Mouse (Mus musculus) left cerebral cortex, postnatal 25 days (tissue): ENCODE results near the gene Vmn2r107. TPM values are rescaled to one million over a fixed set of nuclear protein-coding genes. Genes with fewer than 3 reads are reported as not detected.

ENCODE experiments used
- DNase-seq, 2 experiments: peaks; one replicate each; pipeline ENCODE4 v3.0.0; 2022; ENCODE audit warnings: low spot score in 2 of 2, mixed read lengths in 1 of 2
- intact Hi-C: fragments of 180-260 bp; cut with DNase I; formaldehyde crosslinking; loops from one replicate; pipeline ENCODE4 v1.15.1; 2025
- total RNA-seq, 2 experiments: library from RNA; stranded (reverse); gene quantifications; 2 replicates each; pipeline ENCODE4 v1.2.3; 2021

Gene Vmn2r107
- total RNA-seq, result not detected

DNA sequence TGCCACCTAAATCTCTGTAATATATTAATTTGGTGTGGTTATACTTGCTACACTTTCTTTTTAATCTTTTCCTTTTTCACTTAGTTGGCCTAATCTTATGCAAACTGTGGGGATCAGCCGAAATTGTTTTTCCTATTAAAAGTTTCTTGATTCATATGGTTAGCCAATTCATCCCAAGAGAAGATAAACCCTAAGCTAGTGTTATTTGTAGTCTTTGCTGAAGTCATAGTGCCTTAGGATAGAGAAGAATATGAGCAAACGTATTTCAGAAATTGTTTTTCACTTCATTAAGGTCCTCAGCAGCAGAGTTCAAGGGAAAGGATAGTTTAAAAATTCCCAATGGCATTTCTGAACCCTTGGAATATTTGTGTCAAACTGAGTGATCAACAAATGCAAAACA, at the start of gene Vmn2r107:
TSS of gene Vmn2r107 (plus strand) at position 301 of the 400 bp plus-strand sequence.
- DNase-seq, result no peak
- intact Hi-C loops, result no loop called here

DNA sequence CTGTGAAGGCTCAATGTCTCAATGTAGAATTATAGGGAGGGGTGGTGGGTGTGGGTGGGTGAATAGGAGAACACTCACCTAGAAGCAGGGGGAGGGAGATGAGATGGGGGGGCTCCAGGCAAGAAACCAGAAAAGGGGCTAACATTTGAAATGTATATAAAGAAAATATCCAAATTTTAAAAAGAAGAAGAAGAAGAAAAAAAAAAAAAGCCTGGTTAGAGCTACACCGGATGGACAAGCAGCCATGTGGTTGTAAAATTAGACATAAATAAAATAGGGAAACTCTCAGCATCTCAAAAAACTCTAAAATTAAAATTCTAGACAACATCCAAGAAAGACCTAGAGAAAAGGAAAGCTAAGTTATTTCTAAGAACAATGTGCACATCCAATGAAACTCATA, 39.3 kb upstream of the Vmn2r107 start:
- intact Hi-C loops, result no loop called here
- DNase-seq, result no peak

DNA sequence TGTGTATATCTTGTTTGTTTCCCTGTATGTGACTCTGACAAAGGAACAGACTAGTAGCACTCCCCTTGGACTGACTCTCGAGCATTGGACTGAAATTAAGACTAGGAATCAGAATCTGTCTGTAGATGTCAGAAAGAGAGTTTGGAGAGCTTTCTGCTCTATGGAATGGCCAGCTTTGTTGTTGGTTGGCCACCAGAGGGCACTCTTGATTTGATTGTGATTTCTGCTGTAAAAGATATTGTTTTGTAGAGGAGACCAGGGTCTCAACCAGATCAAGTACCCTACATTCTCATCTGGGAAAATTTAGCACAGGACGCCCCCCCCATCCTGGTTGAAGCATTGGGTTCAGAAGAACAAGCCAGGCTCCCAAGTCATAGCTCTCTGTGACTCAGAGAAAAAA, 54.1 kb downstream of the Vmn2r107 start:
- intact Hi-C loops, result no loop called here
- no peak for DNase-seq

DNA sequence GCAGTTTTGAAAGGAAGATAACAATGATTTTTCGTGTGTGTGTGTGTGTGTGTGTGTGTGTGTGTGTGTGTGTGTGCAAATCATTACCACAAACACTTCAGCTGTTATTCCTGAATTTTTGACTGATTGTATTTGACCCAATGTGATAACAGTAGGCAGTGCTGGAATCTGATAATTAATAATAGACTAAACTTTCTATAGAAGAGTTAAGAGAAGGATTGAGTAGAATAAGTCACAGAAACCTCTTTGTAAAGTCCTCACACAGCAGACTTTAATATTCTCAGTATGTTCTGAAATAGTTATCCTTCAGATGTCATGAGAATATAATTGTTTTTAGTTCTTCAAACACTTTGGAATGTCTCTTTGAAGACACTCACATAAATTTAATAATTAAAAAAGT, 68.8 kb downstream of the Vmn2r107 start, which contains the start of gene Vmn1r224:
TSS of gene Vmn1r224 (plus strand) at position 301 of the 400 bp plus-strand sequence.
- intact Hi-C loops, result no loop called here
- DNase-seq, result no peak

Other genes starting within 250 kb of the Vmn2r107 start
- gene Fpr-rs7, start 231.0 kb upstream of the Vmn2r107 start, total RNA-seq, result not detected
- gene Fpr-rs6, start 162.1 kb upstream of the Vmn2r107 start, total RNA-seq, result not detected
- not detected for gene Vmn2r105, start 110.2 kb upstream of the Vmn2r107 start, total RNA-seq
- gene Vmn2r106, start 59.7 kb upstream of the Vmn2r107 start, total RNA-seq, result not detected
- gene Vmn1r224, start 68.9 kb downstream of the Vmn2r107 start, total RNA-seq, result not detected
- not detected for gene Vmn2r108, start 136.1 kb downstream of the Vmn2r107 start, total RNA-seq
- gene Vmn1r225, start 152.9 kb downstream of the Vmn2r107 start, total RNA-seq, result not detected
- gene Vmn2r109, start 219.5 kb downstream of the Vmn2r107 start, total RNA-seq, result not detected